8 mouse cellular contexts compared by ENCODE assay signal in genomic region chr2:13271165-13271957, GRCm38 (mm10). TPM values are rescaled to one million over a fixed set of nuclear protein-coding genes. Genes with fewer than 3 reads are reported as not detected.
DNase-seq lines count a peak whose midpoint lies in the region; ATAC-seq and TF ChIP-seq lines count a peak whose summit lies in the region.

TSS of gene Rsu1 (minus strand) at chr2:13271415.

- peak; percentile 95 for ATAC-seq in erythroid progenitor cell, adult 5-6 weeks (replicated peaks; ENCODE audit: low FRiP score, poor library complexity, severe bottlenecking)
- ATAC-seq in heart, embryonic 12.5 days (ENCODE audit: insufficient number of reproducible peaks, low FRiP score) = peak; percentile 99
- peak; percentile 99 for ATAC-seq in kidney, postnatal 0 days (replicated peaks; ENCODE audit: low FRiP score, low read depth)
- peak; percentile 97 for ATAC-seq in liver, embryonic 11.5 days (replicated peaks; ENCODE audit: low FRiP score)
- ATAC-seq in stomach, embryonic 14.5 days (ENCODE audit: insufficient number of reproducible peaks, insufficient read depth, low FRiP score, low read depth) = peak; percentile 99

- no peaks in the 10 kb centered on the region for H3K9me3 ChIP-seq in heart, embryonic 12.5 days (replicated peaks)
- H3K9me3 ChIP-seq in kidney, postnatal 0 days (replicated peaks; ENCODE audit: low read length) = no peaks in the 10 kb centered on the region
- H3K9me3 ChIP-seq in liver, embryonic 11.5 days (ENCODE audit: control insufficient read depth, low read length) = no peaks in the 10 kb centered on the region
- no peaks in the 10 kb centered on the region for H3K9me3 ChIP-seq in stomach, embryonic 14.5 days (ENCODE audit: control insufficient read depth, low read depth, low read length)

- no peak for TF ChIP-seq CTCF in kidney, postnatal 0 days (IDR thresholded peaks at IDR 0.05; ENCODE audit: low read depth)

- peaks cover 13% of the 10 kb centered on the region for H3K36me3 ChIP-seq in heart, embryonic 12.5 days
- H3K36me3 ChIP-seq in kidney, postnatal 0 days (ENCODE audit: insufficient read depth, low read length) = peaks cover 6% of the 10 kb centered on the region
- no peaks in the 10 kb centered on the region for H3K36me3 ChIP-seq in liver, embryonic 11.5 days (ENCODE audit: control insufficient read depth, insufficient read depth, low read length)
- H3K36me3 ChIP-seq in stomach, embryonic 14.5 days (ENCODE audit: control insufficient read depth, insufficient read depth, low read length) = no peaks in the 10 kb centered on the region

- peak within 1 kb of the TSS; percentile 88 for H3K4me2 ChIP-seq in heart, embryonic 12.5 days
- peak within 1 kb of the TSS; percentile 80 for H3K4me2 ChIP-seq in kidney, postnatal 0 days (ENCODE audit: low read length)
- peak within 1 kb of the TSS; percentile 80 for H3K4me2 ChIP-seq in liver, embryonic 11.5 days
- H3K4me2 ChIP-seq in stomach, embryonic 14.5 days (replicated peaks; ENCODE audit: low read depth, low read length) = peak within 1 kb of the TSS; percentile 73

- under 1% methylated on average over 37 of the region's 37 CpGs for WGBS in heart, embryonic 12.5 days
- under 1% methylated on average over 37 of the region's 37 CpGs for WGBS in kidney, postnatal 0 days
- WGBS in liver, embryonic 11.5 days = under 1% methylated on average over 37 of the region's 37 CpGs
- under 1% methylated on average over 37 of the region's 37 CpGs for WGBS in stomach, embryonic 14.5 days

- peak; percentile 96 for DNase-seq in CD4-positive helper T cell, adult 2 months (ENCODE audit: low read depth, low spot score)
- DNase-seq in brain, embryonic 18.5 days (ENCODE audit: low read depth, low spot score) = peak; percentile 97
- DNase-seq in kidney, postnatal 0 days (ENCODE audit: low spot score) = peak; percentile 100
- peak; percentile 91 for DNase-seq in liver, embryonic 11.5 days (ENCODE audit: low spot score)
- peak; percentile 97 for DNase-seq in naive thymus-derived CD4-positive, alpha-beta T cell, adult 2 months (ENCODE audit: low read depth)

- H3K27ac ChIP-seq in heart, embryonic 12.5 days (ENCODE audit: poor library complexity, severe bottlenecking) = peak within 1 kb of the TSS; percentile 75
- H3K27ac ChIP-seq in kidney, postnatal 0 days = 0 out of 2 replicates have a peak within 1 kb of the TSS, but pooled peaks have one; percentile 10
- peak within 1 kb of the TSS; percentile 6 for H3K27ac ChIP-seq in liver, embryonic 11.5 days (ENCODE audit: low read depth, low read length)
- 0 out of 2 replicates have a peak within 1 kb of the TSS, but pooled peaks have one; percentile 23 for H3K27ac ChIP-seq in stomach, embryonic 14.5 days (ENCODE audit: low read length)

- peak within 1 kb of the TSS; percentile 80 for H3K9ac ChIP-seq in heart, embryonic 12.5 days
- peak within 1 kb of the TSS; percentile 69 for H3K9ac ChIP-seq in kidney, postnatal 0 days (ENCODE audit: low read depth, low read length)
- peak within 1 kb of the TSS; percentile 67 for H3K9ac ChIP-seq in liver, embryonic 11.5 days (ENCODE audit: low read depth, low read length)
- H3K9ac ChIP-seq in stomach, embryonic 14.5 days (replicated peaks; ENCODE audit: low read depth, low read length) = peak within 1 kb of the TSS; percentile 43

- H3K27me3 ChIP-seq in heart, embryonic 12.5 days (replicated peaks) = no peaks in the 10 kb centered on the region
- H3K27me3 ChIP-seq in kidney, postnatal 0 days (ENCODE audit: insufficient read depth, low read length) = no peaks in the 10 kb centered on the region
- no peaks in the 10 kb centered on the region for H3K27me3 ChIP-seq in liver, embryonic 11.5 days (replicated peaks; ENCODE audit: control insufficient read depth, insufficient read depth, low read length)
- H3K27me3 ChIP-seq in stomach, embryonic 14.5 days (ENCODE audit: control insufficient read depth, insufficient read depth, low read length) = no peaks in the 10 kb centered on the region

- peak within 1 kb of the TSS; percentile 67 for H3K4me3 ChIP-seq in heart, embryonic 12.5 days
- peak within 1 kb of the TSS; percentile 60 for H3K4me3 ChIP-seq in kidney, postnatal 0 days (replicated peaks; ENCODE audit: low read depth, low read length)
- peak within 1 kb of the TSS; percentile 62 for H3K4me3 ChIP-seq in liver, embryonic 11.5 days (ENCODE audit: low read depth, low read length)
- peak within 1 kb of the TSS; percentile 51 for H3K4me3 ChIP-seq in stomach, embryonic 14.5 days (ENCODE audit: low read depth, low read length)

- H3K4me1 ChIP-seq in heart, embryonic 12.5 days (replicated peaks) = peaks cover 29% of the 10 kb centered on the region
- H3K4me1 ChIP-seq in kidney, postnatal 0 days (replicated peaks; ENCODE audit: insufficient read depth, low read length) = no peaks in the 10 kb centered on the region
- peaks cover 15% of the 10 kb centered on the region; the same call in 1 of the 2 replicates for H3K4me1 ChIP-seq in liver, embryonic 11.5 days (replicated peaks; ENCODE audit: control insufficient read depth, insufficient read depth, low read length)
- H3K4me1 ChIP-seq in stomach, embryonic 14.5 days (ENCODE audit: control insufficient read depth, insufficient read depth, low read length) = no peaks in the 10 kb centered on the region

RNA-seq across cellular contexts. Expression of gene Rsu1, which starts in this region (rescaled TPM):
- 22.2 and 30.3 TPM in 2 replicates for total RNA-seq in erythroid progenitor cell, adult 5-6 weeks (2015; ENCODE audit: low replicate concordance)
- total RNA-seq in erythroid progenitor cell, adult 5-6 weeks (2017; ENCODE audit: low replicate concordance) = 16.3 and 27.5 TPM in 2 replicates
- 147 and 158 TPM in 2 replicates for polyA plus RNA-seq in heart, embryonic 12.5 days (2016; fragmentation: Nextera tagmentation; extraction: Ambion mirVana)
- polyA plus RNA-seq in kidney, postnatal 0 days (2015; fragmentation: Nextera tagmentation; extraction: Ambion mirVana) = 151 and 164 TPM in 2 replicates
- 135 and 140 TPM in 2 replicates for polyA plus RNA-seq in liver, embryonic 11.5 days (2014; fragmentation: Nextera tagmentation; extraction: Ambion mirVana)
- 172 and 183 TPM in 2 replicates for polyA plus RNA-seq in stomach, embryonic 14.5 days (2014; fragmentation: Nextera tagmentation; extraction: Ambion mirVana)

Comparison
In these comparisons a context has a peak if more than half of its experiments do, and no peak if none do; other contexts are left out.
1. Peak in every context shown above with its lines: DNase-seq, ATAC-seq, H3K4me3 ChIP-seq and H3K27ac ChIP-seq.
2. H3K27ac ChIP-seq: peak in every context shown above with its lines; median percentile 75 in heart, embryonic 12.5 days; 23 in stomach, embryonic 14.5 days; 10 in kidney, postnatal 0 days; 6 in liver, embryonic 11.5 days.